Mouse (Mus musculus): ENCODE measurements at regions not wholly inside any gene's neighbourhood (a gene's known extent, or its start where the extent isn't known, plus 50 kb on each side); places are given as distances from the start of the nearest gene placed in this dataset.

DNA sequence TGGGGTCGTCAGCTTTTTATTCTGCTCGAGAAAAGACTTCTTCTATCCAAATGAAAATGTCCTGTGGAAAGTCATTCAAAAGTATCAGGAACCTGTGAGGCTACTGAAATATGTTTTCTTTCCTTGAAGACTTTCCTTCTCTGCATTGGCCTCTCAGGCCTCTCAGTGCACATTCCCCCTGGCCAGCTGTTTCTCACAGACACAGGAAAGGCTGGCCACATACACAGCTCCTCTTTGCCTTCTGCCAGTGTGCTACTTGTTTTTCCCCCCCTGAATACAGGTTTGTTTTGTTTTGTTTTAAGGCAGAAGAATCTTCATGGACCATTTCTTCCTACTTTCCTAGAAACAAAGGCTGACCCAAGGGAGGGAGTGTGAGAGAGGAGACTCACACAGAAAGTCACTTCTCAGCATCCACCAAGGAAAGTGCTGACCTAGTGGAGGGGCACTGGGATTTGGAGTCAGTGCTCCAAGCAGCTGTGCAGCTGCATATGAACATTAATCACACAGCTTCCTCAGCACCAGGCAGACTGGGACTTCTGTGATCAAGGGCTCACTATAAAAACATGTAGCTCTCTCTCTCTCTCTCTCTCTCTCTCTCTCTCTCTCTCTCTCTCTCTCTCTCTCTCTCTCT, 324.0 kb downstream of the Etaa1 start:
- DNase-seq (ENCODE audit: low read depth): no peak

DNA sequence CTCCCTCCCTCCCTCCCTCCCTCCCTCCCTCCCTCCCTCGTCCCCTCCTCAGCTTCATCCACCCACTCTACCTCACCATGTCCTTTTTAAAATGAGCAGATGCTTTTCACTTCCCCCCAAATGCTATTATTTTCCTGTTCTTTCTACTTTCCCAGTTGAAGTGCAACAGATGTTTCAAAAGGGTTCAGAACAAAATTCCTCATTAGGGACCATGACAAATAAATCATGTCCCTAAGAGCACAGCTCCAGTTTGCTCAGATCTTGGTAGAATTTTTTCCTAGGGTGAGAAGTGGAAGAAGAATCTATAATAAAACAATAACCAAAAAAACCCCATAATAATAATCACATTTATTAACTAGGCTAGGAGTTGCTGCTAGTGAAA, 323.5 kb downstream of the Etaa1 start:
- DNase-seq (ENCODE audit: low read depth): no peak

DNA sequence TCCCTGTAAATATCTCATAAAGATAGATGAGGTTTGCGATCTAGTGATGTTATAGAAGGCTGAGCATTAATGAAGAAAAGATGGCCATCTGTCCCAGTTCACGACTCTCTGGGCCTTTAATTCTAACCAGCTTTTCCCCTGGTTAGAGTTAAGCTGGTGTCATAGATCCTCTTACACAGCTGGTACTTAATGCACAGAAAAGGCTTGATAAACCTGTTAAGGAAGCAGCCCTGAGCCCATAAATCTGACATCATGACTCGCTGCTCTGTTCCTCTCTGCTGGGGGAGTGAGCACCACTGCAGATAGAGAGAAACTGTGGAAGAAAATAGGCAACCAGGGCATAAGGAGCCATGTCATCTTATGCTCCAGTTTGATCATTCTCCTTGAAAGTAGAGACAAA, 316.5 kb downstream of the Etaa1 start:
- DNase-seq (ENCODE audit: low read depth): no peak

DNA sequence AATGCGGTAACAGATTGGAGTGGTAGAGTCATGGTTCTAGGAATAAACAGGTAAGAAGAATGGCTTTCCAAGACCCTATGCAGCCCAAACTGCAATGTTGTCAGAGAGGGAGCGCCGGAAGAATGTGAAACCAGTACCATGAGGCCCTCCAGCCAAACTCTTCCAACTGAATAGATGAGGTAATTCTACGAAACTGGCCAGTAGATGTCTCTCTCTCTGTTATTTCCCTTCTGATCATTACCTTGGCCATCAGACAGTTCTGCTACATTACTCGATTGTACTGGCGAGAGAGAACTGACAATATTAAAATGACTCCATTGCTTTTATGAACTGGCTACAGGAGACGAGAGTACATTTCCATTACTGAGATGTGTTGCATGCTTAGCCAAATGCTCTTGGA, 313.8 kb downstream of the Etaa1 start:
- DNase-seq (ENCODE audit: low read depth): no peak

DNA sequence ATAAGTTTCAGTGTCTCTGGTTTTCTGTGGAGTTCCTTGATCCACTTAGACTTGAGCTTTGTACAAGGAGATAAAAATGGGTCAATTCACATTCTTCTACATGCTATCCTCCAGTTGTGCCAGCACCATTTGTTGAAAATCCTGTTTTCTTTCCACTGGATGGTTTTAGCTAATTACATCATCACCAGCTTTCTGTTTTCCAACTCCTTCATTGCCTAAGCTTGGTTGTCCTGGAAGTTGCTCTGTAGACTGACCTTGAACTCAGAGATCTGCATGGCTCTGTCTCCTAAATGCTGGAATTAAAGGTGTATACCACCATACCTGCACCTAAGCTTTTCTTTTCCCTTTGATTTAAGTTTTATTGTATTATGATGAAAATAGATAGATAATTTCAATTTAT, 306.2 kb downstream of the Etaa1 start:
- DNase-seq (ENCODE audit: low read depth): no peak

DNA sequence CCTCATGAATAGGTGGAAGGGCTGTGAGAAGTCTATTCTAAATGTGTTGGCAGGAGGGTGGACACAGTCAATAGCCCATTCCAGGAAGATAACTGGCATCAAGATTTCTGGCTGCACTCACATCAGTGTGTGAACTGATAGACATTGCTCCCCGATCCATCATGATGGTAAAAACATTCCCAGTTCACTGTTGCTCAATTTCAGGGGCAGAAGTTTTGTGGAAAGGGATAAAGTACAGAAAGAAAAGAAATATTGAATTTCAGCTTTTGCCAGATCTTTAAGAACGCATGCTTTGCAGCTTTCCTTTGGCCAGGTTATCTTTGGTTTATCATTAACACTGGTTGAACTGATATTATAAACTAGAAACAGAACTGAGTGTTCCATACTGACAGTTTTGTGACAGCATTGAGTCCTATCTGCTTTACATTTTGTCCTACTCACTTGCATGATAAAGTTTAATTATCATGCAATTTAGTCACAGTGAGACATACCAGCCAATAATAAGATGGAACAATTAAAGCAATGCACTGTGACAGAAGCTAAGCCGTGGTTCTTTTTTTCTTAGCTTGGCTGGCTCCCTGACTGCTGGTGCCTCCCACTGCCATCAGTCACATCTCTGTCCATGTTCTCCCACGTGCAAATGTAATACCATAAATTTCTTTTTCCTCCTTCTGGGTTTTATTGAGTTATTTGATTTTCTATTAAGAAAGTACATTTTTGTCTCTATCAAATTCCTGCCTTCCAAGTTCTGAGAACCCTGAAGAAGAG, 302.1 kb downstream of the Etaa1 start:
- no peak for DNase-seq (ENCODE audit: low read depth)

DNA sequence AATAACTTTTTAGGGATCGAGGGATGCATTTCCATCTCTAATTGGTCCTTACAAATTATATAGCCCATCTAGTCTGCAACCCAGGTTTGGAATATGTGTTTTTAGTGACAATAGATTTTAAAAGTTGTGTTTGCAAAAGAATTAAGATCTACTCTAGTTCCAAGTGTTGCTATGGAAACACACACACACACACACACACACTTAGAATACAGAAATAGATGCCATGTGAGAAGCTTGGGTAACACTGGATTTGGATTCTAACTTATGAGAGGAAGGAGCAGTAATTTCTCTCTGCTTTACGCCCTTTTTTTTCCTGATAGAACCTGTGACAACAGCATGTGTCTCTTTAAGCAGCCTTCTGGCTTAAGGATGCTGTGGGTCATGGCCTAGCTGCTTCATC, 297.8 kb downstream of the Etaa1 start:
- DNase-seq (ENCODE audit: low read depth): no peak

DNA sequence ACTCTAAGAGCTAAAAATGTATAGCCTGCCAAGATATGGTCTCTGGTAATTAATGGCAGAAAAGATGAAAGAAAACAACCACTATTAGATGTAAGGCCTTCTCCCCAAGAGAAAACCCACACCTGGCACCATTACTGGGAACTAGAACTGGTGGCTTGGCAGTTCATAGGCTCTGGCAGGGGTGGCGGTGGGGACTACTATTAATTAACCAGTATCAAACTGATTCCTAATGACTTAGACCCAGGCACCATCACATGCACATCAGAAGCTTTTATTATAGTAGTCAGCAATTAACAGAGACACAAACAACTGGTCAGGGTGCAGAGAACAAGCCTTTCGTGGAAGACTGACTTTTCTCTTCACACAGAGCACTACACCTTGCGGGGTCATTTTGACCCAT, 296.0 kb downstream of the Etaa1 start:
- DNase-seq (ENCODE audit: low read depth): no peak

DNA sequence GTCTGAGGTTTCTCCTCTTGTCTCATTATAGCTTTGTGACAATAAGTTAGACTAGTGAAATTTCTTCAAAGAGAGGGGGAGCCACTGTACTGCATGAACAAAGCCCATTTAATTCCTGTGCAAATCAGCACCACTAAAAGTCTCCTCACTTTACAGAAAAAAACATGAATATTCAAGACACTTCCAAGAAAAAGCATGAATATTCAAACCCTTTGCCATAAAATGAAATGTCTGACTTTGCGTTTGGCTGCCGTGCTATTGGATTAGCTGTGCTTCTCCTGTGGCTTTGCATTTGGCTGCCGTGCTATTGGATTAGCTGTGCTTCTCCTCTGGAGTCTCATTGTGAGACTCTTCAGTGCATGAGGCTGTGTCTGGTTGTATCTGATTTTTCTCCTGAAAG, 295.4 kb downstream of the Etaa1 start:
- no peak for DNase-seq (ENCODE audit: low read depth)

DNA sequence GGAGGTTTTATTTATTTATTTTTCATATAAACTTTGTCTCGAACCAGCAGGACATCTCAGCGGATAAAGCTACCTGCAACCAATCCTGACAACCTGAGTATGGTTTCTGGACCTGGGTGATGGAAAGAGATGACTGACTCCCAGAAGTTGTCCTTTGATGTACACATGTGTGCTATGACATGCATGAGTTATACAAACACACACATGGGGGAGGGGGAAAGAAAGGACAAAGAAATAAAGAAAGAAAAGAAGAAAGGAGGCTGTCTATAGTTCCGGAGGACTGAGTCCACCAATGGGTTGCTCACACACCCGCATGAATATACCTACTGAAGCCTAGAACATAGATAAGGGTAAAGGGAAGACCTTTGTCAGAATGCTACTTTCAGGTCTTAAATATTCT, 295.0 kb downstream of the Etaa1 start:
- DNase-seq (ENCODE audit: low read depth): no peak

DNA sequence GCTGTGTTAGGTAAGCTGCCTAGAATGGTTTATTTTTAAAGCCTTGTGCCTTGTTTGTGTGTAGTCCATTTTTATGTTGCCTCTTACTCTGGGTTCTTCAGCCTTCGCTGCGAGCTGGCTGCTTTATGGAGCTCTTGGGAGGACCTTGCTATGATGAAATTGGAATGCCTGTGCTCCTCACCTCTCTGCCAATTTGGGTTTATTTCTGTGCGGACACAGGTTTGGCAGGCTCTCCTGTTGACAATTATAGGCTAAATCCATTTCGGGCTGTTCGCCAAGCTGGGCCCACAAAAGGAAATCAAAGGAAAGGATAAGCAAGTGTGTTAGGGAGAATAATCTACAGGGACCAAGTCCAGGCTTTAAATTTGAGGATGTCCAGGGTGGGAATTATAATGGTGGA, 289.8 kb downstream of the Etaa1 start:
- peak; percentile 40 for DNase-seq (ENCODE audit: low read depth)

DNA sequence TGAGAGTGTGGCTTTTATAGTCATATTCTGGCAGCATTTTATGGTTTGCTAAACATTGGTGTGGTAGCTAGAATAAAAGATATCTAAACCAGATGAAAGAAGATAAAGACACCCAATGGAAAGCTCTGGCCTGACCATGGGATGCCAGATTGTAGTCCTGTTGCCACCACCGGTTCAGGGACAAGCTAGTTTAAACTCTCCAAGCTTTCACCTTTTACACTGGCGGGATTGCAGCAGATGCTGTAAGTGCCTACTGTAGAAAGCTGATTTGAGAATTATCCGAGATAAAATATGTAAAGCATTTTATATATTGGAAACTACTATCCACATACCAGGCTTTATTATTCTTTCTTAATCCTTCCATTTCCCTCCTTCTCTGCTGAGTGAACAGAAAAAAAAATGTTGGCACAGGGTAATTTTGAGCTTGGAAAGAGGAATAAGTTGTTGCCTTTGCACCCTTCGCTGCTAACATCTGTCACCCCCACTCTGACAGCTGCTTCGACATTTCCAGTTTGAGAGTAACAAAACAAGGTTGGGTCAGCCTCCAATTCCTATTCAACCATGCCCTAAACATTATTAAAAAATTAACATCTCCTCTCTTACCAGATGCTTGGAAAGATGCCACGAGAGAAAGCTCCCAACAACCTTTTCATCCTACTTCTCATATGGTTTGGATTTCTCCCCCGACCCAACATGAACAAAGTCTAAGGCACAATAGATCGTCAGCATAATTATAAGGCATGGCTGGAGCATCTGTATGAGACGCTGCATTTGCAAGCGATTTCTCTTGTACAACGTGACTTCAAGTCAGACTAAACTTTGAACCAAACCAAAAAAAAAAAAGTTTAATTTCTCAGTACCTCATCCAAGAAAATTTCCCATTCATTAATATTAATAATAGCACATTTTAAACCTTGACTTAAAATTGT, 287.8 kb downstream of the Etaa1 start:
- no peak for DNase-seq (ENCODE audit: low read depth)

DNA sequence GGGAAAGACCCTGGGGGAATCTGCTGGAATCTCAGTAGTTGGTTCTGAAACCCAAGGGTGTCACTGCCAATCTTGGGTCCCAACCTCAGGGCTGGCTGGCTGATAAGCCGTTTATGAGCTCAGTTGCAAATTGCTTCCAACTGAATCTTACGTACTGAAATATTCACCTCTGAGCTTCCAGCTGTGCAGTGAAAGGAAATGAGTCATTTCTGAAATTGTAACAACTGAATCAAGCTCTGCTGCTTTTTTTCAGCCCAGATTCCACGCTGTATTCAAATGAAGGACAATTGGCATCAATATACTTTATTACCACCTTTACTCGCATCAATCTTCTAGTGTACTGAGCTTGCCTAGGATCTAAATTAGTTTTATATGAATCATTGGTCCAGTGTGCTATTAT, 272.7 kb downstream of the Etaa1 start:
- DNase-seq (ENCODE audit: low read depth): peak; percentile 36

DNA sequence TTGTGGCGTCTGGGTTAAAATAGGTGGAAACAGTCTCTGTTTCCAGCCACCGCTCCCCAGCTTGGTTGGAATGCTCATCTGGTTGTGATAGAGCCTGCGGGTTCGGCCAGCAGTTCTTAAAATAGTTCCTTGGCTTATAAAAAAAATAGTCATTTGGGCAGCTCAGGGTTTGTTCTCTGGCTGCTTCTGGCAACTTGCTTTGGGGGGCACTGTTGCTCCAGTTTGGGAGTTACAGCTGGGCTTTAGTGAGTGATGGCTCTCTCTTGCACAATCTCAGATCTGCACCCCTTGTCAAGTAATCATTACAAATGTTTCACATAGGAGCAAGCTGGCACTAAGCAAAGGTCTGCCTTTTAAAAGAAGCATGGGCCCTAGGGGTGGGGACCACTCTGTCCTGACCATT, 268.0 kb downstream of the Etaa1 start:
- DNase-seq (ENCODE audit: low read depth): peak; percentile 89

DNA sequence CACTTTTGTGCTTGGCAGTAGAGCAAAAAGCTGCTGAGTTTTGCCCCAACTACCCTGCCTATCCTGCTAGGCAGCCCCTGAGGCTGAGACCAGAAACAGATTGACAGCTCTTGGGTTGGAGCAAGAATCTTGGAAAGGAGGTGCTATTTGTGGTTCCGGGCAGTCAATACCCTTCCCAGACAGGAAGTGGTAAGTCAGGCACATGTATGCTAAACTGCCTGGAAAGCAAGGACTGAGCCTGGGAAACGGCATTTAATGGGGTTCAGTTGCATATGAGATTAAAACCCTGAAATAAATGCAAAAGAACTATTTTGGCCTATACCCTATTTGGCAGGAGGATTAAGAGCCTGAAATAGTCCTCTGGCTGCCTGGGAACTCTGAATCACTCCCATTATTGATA, 266.9 kb downstream of the Etaa1 start:
- peak; percentile 92 for DNase-seq (ENCODE audit: low read depth)

DNA sequence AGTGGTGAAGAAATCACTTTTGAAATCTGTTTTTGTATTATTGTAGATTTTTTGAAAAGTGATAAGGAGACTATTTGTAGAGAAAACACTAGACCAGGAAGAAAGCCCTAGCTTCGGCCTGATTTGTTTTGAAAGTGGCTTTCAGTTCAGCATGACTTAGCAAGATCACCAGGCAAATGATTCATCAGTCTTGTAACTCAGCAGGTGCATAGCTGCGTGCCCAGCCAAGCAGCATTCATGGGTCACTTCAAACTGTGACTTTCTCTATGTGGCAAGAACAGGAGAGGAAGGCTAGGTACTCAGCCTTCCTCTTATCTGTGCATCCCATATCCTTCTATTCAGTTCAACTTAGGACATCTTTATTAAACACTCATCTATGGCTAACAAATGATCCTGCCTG, 259.5 kb downstream of the Etaa1 start:
- DNase-seq (ENCODE audit: low read depth): no peak

DNA sequence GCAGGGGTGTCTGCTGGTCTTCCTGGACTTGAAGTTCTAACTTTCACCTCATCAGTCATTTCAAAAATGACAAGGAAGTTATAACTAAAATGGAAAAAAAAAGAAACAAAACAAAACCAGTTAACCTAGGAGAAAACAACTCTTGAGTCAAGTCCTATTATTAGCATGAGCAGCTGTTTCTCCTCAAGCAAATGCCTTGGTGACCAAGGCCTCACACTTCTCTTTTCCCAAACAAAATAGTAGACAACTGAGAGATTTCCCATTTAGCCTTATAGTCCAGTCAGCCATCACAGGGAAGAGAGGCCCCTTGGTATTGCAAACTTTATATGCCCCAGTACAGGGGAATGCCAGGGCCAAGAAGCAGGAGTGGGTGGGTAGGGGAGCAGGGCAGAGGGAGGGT, 244.9 kb downstream of the Etaa1 start:
- DNase-seq (ENCODE audit: low read depth): no peak

DNA sequence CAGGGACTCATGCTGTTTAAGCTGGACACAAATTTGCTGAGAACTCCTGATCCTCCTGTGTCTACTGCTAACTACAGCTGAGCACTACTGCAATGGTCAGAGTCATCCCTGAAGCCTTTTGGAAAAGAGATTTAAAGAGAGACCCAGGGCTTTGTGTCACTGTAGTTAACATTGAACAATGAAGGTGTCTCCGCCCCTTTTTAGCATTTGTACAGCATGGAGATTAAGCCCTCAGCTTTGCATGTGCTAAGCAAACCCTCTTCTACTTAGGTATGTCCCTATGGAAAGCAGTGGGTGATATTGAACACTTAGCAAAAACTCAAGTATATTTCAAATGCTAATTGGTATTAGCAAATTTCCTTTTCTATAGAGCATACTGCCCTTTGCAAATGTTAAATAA, 231.6 kb downstream of the Etaa1 start:
- no peak for DNase-seq (ENCODE audit: low read depth)

DNA sequence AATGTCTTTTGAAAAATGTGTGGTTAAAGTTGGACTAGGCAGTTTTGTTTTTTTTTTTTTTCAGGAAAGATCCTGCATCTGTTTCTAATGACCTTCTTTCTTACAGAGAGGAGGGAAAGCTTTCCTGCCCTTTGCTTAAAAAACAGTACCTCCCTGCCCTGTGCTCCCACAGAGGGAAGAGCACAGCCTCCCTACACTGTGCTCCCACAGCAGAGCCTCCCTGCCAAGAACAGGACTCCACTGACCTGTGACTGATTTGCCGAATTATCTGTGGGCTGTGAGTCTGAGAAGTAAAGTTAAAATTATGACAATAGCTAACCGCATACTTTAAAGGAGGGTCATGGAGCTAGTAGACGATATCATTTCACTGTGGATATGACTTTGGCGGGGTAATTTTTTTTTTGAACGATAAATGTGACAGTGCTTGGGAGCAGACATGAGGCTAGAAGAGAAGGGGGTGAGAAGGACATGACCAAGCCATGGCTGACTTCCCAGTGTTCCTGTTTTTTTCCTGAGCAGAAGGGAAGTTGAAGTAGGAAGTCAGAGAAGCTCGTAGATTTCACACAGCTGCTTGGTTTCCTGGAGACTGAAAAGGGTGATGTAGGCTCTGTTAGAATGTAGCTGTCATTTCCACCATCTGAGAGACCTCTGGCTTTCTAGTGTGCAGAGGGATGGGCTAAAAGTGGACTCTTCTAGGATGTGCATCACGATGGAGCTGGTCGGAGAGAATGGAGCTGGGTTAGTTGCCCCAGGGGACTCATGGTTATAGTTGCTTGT, 226.2 kb downstream of the Etaa1 start:
- no peak for DNase-seq (ENCODE audit: low read depth)

DNA sequence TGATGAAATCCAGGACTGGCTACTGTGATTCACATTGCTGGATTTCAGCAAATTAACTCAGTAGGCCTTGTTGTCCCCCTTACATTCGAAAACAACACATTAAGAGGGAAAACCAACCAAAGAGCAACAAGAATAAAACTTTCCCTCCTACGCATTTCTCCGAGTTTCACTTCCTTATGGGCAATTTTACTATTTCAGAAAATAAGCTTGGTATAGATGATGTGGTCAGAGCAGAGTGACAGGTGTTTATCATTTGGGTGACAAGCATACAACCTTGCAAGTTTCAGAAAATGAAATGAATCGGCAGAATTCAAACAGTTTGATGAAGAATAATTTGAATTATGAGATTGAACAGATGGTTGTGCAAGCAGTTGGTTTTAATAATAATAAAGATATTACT, 220.6 kb downstream of the Etaa1 start:
- DNase-seq (ENCODE audit: low read depth): no peak

DNA sequence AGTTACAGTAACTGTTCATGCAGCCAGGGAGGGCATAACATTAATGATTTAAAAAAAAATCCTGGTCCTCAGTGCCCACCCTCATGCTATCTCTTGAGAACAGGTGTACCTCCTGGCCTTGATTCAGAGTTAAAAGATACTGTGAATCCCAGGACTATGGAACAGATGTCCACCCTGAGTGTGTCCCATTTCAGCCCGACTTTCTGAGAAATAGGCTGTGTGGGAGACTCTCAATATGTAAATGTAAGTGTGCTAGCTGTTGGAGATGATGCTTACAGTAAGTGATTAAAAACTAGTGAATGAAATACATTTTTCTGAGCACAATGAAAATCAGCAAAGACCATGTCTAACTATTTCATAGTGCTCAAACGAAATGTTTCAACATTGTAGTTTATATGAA, 219.2 kb downstream of the Etaa1 start:
- DNase-seq (ENCODE audit: low read depth): no peak

DNA sequence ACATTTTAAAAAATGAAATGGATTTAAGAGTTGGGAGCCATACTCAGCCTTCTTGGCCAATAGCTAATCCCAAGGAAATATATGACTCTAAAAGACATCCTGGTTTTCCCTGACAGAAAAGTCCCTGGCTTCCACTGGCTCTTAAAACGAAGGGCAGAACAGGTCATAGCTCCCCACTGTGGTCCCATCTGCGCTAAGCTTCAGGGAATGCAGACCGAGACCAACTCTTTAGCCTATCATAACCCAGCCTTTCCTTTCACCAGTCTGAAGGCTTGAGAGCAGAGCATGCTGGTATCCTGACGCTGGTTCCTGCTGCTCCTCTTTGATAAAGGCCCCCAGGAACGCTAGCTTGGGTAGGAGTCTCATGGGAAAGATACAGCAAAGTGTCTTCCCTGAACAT, 214.8 kb downstream of the Etaa1 start:
- DNase-seq (ENCODE audit: low read depth): no peak
